Mouse (Mus musculus): ENCODE results near the gene Tpx2.
A peak's percentile ranks its signal among the peaks of the same experiment; 100 is the strongest.

Tpx2 gene

GRCm38 (mm10) chr2:152878239-152878638 is 30.5 kb downstream of the Tpx2 start:
- DNase-seq: no peak

- DNase-seq: no peak
Measured at GRCm38 (mm10) chr2:152880898-152881297, 33.1 kb downstream of the Tpx2 start.

GRCm38 (mm10) chr2:152884101-152884645 is 36.4 kb downstream of the Tpx2 start:
- DNase-seq: no peak

- DNase-seq: no peak
Measured at GRCm38 (mm10) chr2:152887230-152887629, 39.5 kb downstream of the Tpx2 start.

GRCm38 (mm10) chr2:152888774-152889173 is 41.0 kb downstream of the Tpx2 start:
- no peak for DNase-seq

- no peak for DNase-seq
Measured at GRCm38 (mm10) chr2:152895834-152896233, 48.1 kb downstream of the Tpx2 start.

- DNase-seq: no peak
Measured at GRCm38 (mm10) chr2:152896926-152897325, 49.2 kb downstream of the Tpx2 start.

- DNase-seq: no peak
Measured at GRCm38 (mm10) chr2:152899011-152899410, 51.2 kb downstream of the Tpx2 start.

GRCm38 (mm10) chr2:152901296-152901695 is 53.5 kb downstream of the Tpx2 start:
- DNase-seq: no peak

- DNase-seq: peak; percentile 69
Measured at GRCm38 (mm10) chr2:152902658-152903057, 54.9 kb downstream of the Tpx2 start.

- no peak for DNase-seq
Measured at GRCm38 (mm10) chr2:152903586-152903985, 55.8 kb downstream of the Tpx2 start.

- DNase-seq: no peak
Measured at GRCm38 (mm10) chr2:152904127-152904643, 56.4 kb downstream of the Tpx2 start.

GRCm38 (mm10) chr2:152905036-152905829 is 57.5 kb downstream of the Tpx2 start:
- peak; percentile 45 for DNase-seq

- DNase-seq: peak; percentile 49
Measured at GRCm38 (mm10) chr2:152906274-152907037, 58.7 kb downstream of the Tpx2 start.

GRCm38 (mm10) chr2:152907114-152907943 is 59.6 kb downstream of the Tpx2 start:
- peak; percentile 96 for DNase-seq

- DNase-seq: no peak
Measured at GRCm38 (mm10) chr2:152909848-152910247, 62.1 kb downstream of the Tpx2 start.

GRCm38 (mm10) chr2:152911031-152911430 is 63.3 kb downstream of the Tpx2 start, which contains the start of gene Mylk2:
Gene Mylk2, plus strand, starts transcription at chr2:152911352.
- peak; percentile 60 for DNase-seq

GRCm38 (mm10) chr2:152911432-152911831 is 63.7 kb downstream of the Tpx2 start:
- DNase-seq: no peak

- no peak for DNase-seq
Measured at GRCm38 (mm10) chr2:152913471-152913870, 65.7 kb downstream of the Tpx2 start.

- DNase-seq: peak; percentile 89
Measured at GRCm38 (mm10) chr2:152914310-152915120, 66.8 kb downstream of the Tpx2 start.

- DNase-seq: no peak
Measured at GRCm38 (mm10) chr2:152915453-152915852, 67.7 kb downstream of the Tpx2 start.

- no peak for DNase-seq
Measured at GRCm38 (mm10) chr2:152916111-152916510, 68.3 kb downstream of the Tpx2 start.
